Mouse (Mus musculus) kidney, adult 2 months (tissue): ENCODE results near the gene Rnf114. TPM values are rescaled to one million over a fixed set of nuclear protein-coding genes. Genes with fewer than 3 reads are reported as not detected.

Experiments used
- DNase-seq: peaks from one replicate; pipeline ENCODE4 v3.0.0; 2021
- H3K27ac ChIP-seq: fragments of 200-500 bp; 2 replicates; pipeline ENCODE4 v1.5.1; 2012; ENCODE audit warnings: low read depth, low read length, control low read depth, inconsistent platforms; ENCODE audit not compliant: insufficient read depth
- H3K27me3 ChIP-seq: fragments of 200-500 bp; replicated peaks from 2 replicates; pipeline ENCODE4 v1.6.1; 2012; ENCODE audit warnings: mild to moderate bottlenecking, moderate library complexity, low read length, inconsistent platforms; ENCODE audit not compliant: control insufficient read depth, insufficient read depth
- H3K36me3 ChIP-seq: fragments of 200-500 bp; 2 replicates; pipeline ENCODE4 v1.6.1; 2012; ENCODE audit warnings: mild to moderate bottlenecking, moderate library complexity, low read length, inconsistent platforms; ENCODE audit not compliant: control insufficient read depth, insufficient read depth
- H3K4me1 ChIP-seq: fragments of 200-500 bp; 2 replicates; pipeline ENCODE4 v1.6.1; 2011; ENCODE audit warnings: low read length; ENCODE audit not compliant: control insufficient read depth, insufficient read depth
- H3K4me3 ChIP-seq: fragments of 200-500 bp; 2 replicates; pipeline ENCODE4 v1.5.1; 2011; ENCODE audit warnings: mild to moderate bottlenecking, low read depth, low read length, control low read depth; ENCODE audit not compliant: insufficient read depth
- CTCF ChIP-seq: fragments of 200-500 bp; conservative IDR thresholded peaks from 2 replicates; pipeline ENCODE4 v1.5.1; 2011; ENCODE audit warnings: low read depth, mild to moderate bottlenecking, control low read depth, low read length, moderate library complexity, mixed read lengths; ENCODE audit not compliant: insufficient read depth, insufficient read length
- POLR2A ChIP-seq: fragments of 200-500 bp; IDR thresholded peaks from one replicate; pipeline ENCODE4 v1.6.1; 2011; ENCODE audit warnings: low read depth, low read length, control low read depth
- WGBS: fragments of 180-500 bp; shearing (Covaris S2); methylation state at CpG from one replicate; pipeline ENCODE4 v1.1.7; 2018; 5-methylcytosine and 5-hydroxymethylcytosine counted together
- polyA plus RNA-seq: library from polyadenylated mRNA; depleted of rRNA; stranded (reverse); fragments of >200 nt; gene quantifications from 2 replicates; pipeline ENCODE4 v1.2.3, GENCODE M21; 2012

The Rnf114 gene
- polyA plus RNA-seq, 1 experiment, result 98.2 TPM

DNA sequence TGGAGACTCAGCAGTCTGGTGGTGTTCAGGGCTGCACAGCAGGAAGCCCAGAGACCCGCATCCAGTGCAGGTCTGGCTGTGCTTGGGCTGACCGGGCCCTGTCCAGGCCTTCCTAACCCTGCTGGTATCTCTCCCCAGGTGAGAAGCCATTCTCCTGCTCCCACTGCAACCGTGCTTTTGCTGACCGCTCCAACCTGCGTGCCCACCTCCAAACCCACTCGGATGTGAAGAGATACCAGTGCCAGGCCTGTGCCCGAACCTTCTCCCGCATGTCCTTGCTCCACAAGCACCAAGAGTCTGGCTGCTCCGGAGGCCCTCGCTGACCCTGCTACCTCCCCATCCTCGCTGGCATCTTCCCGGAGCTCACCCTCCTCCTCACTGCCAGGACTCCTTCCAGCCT is 49.3 kb downstream of the Rnf114 start:
- H3K27ac ChIP-seq, result 0 out of 2 replicates have a peak overlapping the region, but pooled peaks have one; percentile 17
- WGBS, result 86% methylated on average over 12 of the region's 12 CpGs
- TF ChIP-seq POLR2A (no peak), CTCF (no peak)
- H3K36me3 ChIP-seq, result no peaks in the 10 kb centered on the region
- H3K27me3 ChIP-seq, result no peaks in the 10 kb centered on the region
- H3K4me3 ChIP-seq, result peak overlapping the region; percentile 22; the same call in 1 of the 2 replicates
- 0 out of 2 replicates have a peak, but pooled peaks cover 2% of the 10 kb centered on the region for H3K4me1 ChIP-seq
- no peak for DNase-seq

DNA sequence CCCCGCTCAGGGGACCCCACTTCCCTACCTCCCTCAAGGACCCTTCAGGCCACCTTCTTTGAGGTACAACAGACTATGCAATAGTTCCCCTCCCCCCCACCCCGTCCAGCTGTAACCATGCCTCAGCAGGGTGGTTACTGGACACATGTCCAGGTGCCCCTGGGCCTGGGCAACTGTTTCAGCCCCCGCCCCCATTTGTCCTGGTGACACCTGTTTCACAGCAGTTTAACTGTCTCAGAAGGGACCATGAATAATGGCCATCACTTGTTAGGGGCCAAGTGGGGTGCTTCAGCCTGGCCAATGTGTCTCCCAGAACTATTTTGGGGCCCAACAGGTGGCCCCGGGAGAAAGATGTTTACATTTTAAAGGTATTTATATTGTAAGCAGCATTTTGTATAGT is 49.9 kb downstream of the Rnf114 start:
- no peak for DNase-seq
- WGBS, result 81% methylated on average over 4 of the region's 4 CpGs
- H3K27me3 ChIP-seq, result no peaks in the 10 kb centered on the region
- no peaks in the 10 kb centered on the region for H3K36me3 ChIP-seq
- H3K4me1 ChIP-seq, result 0 out of 2 replicates have a peak, but pooled peaks cover 2% of the 10 kb centered on the region
- no peak overlapping the region for H3K4me3 ChIP-seq
- TF ChIP-seq POLR2A (no peak), CTCF (no peak)
- peak overlapping the region; percentile 83; the same call in 1 of the 2 replicates for H3K27ac ChIP-seq

DNA sequence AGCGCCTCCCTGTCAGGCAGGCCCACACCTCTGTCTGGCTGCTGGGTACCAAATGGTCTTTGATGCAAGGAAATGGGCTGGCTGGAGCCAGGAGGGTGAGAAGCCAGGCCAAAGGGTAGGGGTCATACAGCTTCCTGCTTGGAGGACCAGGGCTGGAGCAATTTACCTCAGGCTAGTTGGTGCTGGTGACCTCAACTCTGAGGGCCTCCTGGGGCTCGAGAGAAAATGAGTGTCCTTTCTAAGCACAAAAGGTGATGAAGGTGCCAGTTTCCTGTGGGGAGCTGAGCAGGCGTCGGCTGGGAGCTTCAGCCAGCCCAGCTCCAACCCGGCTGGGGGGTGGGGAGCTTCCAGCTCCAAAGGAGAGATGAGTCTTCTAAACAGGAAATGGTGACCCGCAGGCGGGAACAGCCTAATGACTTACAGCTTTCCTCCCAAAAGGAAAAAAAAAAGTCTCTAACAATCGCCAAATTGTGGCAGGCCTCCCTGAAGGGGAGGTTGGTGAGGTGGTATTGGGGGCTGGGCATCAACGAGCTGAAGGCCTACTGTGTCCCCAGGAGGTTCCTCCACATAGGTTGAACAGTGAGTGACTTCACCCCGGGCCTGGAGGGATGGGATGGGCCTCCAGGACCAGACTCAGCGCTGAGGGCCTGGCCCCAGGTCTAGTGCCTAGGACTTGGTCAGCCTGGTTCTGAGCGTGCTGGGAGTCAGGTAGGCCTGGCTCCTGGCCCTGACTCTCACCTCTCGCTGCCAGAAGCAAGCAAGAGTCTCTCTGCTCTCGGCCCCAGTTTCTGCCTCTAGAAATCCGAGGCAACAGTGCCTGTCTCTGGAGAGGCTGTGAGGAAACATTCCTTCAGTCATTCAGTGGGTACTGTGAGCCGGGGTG is 50.9 kb downstream of the Rnf114 start:
- WGBS, result 43% methylated on average over 16 of the region's 16 CpGs
- H3K4me3 ChIP-seq, result no peak overlapping the region
- H3K36me3 ChIP-seq, result no peaks in the 10 kb centered on the region
- DNase-seq, result peak; percentile 78
- 0 out of 2 replicates have a peak, but pooled peaks cover 2% of the 10 kb centered on the region for H3K4me1 ChIP-seq
- H3K27ac ChIP-seq, result peak overlapping the region; percentile 83
- H3K27me3 ChIP-seq, result no peaks in the 10 kb centered on the region
- TF ChIP-seq POLR2A (no peak), CTCF (no peak)

DNA sequence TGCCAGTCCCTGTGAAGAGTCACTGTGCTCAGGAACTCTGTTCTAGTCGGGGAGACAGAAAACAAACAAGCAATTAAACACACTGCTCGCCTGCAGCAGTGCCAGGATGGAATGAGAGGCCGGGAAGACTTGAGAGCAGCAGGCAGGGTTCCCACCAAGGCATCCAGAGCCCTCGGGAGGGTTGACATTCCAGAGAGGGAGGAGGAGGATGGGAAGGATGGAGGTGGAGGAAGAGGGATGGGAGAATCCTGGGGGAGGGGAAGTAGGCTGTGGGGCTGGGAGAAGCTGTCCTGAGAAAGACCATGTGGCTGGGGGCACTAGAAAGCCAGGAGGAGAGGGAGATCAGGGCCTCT is 51.5 kb downstream of the Rnf114 start:
- no peak for TF ChIP-seq CTCF
- TF ChIP-seq POLR2A, result no peak
- Histone ChIP-seq H3K36me3 (no peaks in the 10 kb centered on the region), H3K27ac (peak overlapping the region; percentile 83), H3K4me3 (no peak overlapping the region), H3K27me3 (no peaks in the 10 kb centered on the region), H3K4me1 (0 out of 2 replicates have a peak, but pooled peaks cover 2% of the 10 kb centered on the region)
- DNase-seq, result peak; percentile 37
- WGBS, result 35% methylated on average over 4 of the region's 4 CpGs

DNA sequence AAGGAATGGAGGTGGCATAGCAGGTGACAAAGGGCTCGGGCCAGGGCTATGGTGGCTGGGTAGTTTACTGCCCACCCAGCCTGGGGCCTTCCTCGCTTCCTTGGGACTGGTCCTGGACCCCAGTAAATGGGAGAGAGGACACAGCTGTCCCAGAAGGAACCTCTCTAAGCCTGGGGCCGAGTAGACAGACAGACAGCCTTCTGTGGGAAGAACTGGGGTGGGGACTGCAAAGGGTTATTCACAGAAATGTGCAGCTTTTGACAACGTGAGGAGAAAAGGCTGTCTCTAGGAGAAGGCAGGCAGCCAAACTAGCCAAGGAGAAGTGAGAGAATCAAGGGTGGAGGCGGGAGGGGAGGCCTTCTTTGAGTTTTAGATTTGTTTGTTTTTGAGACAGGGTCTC is 52.0 kb downstream of the Rnf114 start:
- WGBS, result 76% methylated on average over 5 of the region's 5 CpGs
- H3K27me3 ChIP-seq, result no peaks in the 10 kb centered on the region
- H3K36me3 ChIP-seq, result no peaks in the 10 kb centered on the region
- H3K4me1 ChIP-seq, result 0 out of 2 replicates have a peak, but pooled peaks cover 2% of the 10 kb centered on the region
- H3K27ac ChIP-seq, result peak overlapping the region; percentile 83; the same call in 1 of the 2 replicates
- TF ChIP-seq POLR2A (no peak), CTCF (no peak)
- H3K4me3 ChIP-seq, result no peak overlapping the region
- DNase-seq, result no peak

DNA sequence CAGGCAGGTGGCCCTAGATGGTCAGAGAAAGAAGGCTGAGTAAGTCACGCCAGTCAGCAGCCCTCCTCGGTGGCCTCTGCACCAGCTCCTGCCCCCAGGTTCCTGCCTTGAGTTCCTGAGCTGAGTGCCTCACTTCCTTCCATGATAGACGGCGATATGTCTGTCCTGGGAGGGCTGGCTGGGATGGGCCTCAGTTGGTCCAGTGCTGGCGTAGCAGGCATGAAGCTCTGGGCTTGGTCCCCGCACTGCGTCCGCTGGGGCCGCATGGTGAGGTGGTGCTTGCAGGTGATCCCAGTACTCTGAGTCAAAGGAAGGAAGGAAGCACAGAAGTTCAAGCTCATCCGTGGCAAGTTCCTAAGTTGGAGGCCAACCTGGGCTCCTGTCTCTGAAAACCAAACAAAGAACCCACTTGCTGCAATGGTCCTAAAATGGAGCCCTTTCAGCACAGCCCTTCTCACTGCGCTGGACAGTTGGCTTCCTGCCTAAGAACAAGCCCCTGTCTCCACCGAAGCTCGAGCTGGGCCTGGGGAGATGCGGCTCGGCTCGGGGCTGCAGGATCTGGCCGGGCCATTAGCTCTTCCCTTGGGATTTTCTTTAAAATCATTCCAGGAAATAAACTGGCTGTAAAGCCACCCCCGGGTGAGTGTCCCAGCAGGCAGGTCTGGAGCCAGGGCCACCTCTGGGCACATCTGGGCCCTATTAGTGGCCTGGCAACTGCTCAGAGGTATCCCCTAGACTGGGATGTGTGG is 54.2 kb downstream of the Rnf114 start:
- 70% methylated on average over 18 of the region's 18 CpGs for WGBS
- Histone ChIP-seq H3K36me3 (no peaks in the 10 kb centered on the region), H3K27ac (peak overlapping the region; percentile 39; the same call in 1 of the 2 replicates)

DNA sequence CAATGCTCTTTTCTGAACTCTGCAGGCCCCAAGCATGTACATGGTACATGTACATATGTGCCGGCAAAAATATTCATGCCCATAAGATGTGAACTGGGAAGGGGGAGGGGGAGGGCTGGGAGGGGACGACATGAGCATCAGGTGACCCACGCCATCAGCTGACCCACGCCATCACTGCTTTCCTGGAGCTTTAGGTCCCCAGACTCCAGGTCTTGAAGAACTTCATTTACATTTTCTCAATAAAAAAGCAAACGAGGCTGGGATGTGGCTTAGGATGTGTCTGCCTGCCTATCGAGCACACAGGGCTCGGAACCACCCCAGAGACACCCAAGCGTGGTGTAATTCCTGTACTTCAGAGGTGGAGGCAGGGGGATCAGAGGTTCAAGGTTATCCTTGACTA is 55.0 kb downstream of the Rnf114 start:
- no peaks in the 10 kb centered on the region for H3K36me3 ChIP-seq
- TF ChIP-seq POLR2A (no peak), CTCF (no peak)
- 86% methylated on average over 8 of the region's 8 CpGs for WGBS
- no peak overlapping the region for H3K27ac ChIP-seq
- H3K4me3 ChIP-seq, result no peak overlapping the region
- DNase-seq, result no peak
- H3K27me3 ChIP-seq, result no peaks in the 10 kb centered on the region
- H3K4me1 ChIP-seq, result 0 out of 2 replicates have a peak, but pooled peaks cover 2% of the 10 kb centered on the region

More for the DNA sequence above, 54.2 kb downstream of the Rnf114 start:
- no peak for DNase-seq
- Histone ChIP-seq H3K4me3 (no peak overlapping the region), H3K4me1 (0 out of 2 replicates have a peak, but pooled peaks cover 2% of the 10 kb centered on the region), H3K27me3 (no peaks in the 10 kb centered on the region)
- TF ChIP-seq POLR2A, result no peak
- TF ChIP-seq CTCF, result no peak
